Comparison of ENCODE assay signal across 8 mouse cellular contexts in the genomic region with DNA sequence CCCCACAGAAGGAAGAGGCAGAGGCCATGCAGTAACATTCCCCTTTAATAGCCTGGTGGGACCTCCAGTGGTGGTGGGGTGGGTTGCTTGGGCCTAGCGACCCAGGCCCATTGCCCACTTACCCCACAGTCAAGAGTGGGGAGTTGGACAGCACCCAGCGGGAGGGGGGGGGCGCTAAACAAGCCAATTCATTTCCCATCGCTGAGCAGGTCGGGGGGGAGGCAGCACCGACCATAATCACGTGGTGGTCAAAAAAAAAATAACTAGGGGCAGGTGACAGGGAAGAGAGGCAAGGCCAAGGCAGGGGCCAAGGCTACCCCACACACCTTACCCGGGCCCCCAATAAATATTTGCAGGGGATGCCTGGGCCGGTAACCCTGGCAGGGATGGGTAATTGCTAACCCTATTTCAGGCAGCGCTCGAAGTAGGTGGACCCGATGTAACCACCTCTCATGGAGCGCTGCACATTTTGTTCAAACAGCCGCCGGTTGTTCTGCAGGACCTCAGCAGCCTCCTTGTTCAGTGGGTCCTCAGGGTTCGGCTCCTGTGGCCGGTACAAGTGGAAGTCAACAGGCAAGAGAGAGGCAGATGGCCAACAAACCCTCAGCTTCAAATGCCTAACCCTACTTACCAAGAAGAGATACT. TPM values are rescaled to one million over a fixed set of nuclear protein-coding genes. Genes with fewer than 3 reads are reported as not detected.
DNase-seq lines count a peak whose midpoint lies in the region; ATAC-seq and TF ChIP-seq lines count a peak whose summit lies in the region.

No protein-coding gene starts in this region.

- TF ChIP-seq CTCF in heart, adult 2 months (IDR thresholded peaks at IDR 0.05) = no peak
- peak; percentile 16; the same call in 1 of the 2 replicates for TF ChIP-seq CTCF in hindbrain, postnatal 0 days (IDR thresholded peaks at IDR 0.05; ENCODE audit: low read depth)

- intact Hi-C loops in heart, adult 2 months (cut with DNase I) = loop anchor here (5.0 to 10.0 kb wide), 3 partner anchors 113 to 561 kb away; a partner anchor contains a TSS
- intact Hi-C loops in heart, postnatal 36 days (cut with DNase I) = loop anchor here (5.0 kb wide), 1 partner anchor 58 kb away; a partner anchor contains a TSS

- 81% methylated on average over 17 of the region's 17 CpGs for WGBS in heart, adult 2 months
- WGBS in hindbrain, postnatal 0 days = 83% methylated on average over 17 of the region's 17 CpGs
- 83% methylated on average over 17 of the region's 17 CpGs for WGBS in neural tube, embryonic 12.5 days

- peak overlapping the region; percentile 50 for H3K9ac ChIP-seq in heart, adult 2 months (ENCODE audit: low read depth, low read length)
- peak overlapping the region; percentile 73; the same call in 1 of the 2 replicates for H3K9ac ChIP-seq in hindbrain, postnatal 0 days (replicated peaks; ENCODE audit: low read length)
- H3K9ac ChIP-seq in neural tube, embryonic 12.5 days = peak overlapping the region; percentile 29; the same call in 1 of the 2 replicates

- no peak for TF ChIP-seq POLR2A in heart, adult 2 months (IDR thresholded peaks at IDR 0.05; ENCODE audit: insufficient read depth, low read depth, low read length)

- peaks cover 9% of the 10 kb centered on the region for H3K4me1 ChIP-seq in heart, adult 2 months (ENCODE audit: control insufficient read depth, insufficient read depth, low read length)
- peaks cover 9% of the 10 kb centered on the region; the same call in 1 of the 2 replicates for H3K4me1 ChIP-seq in hindbrain, postnatal 0 days (ENCODE audit: insufficient read depth, low read length)
- peaks cover 40% of the 10 kb centered on the region for H3K4me1 ChIP-seq in neural tube, embryonic 12.5 days

- no peaks in the 10 kb centered on the region for H3K79me2 ChIP-seq in heart, adult 2 months (replicated peaks; ENCODE audit: control insufficient read depth, insufficient read depth, low read length)

- no peak for DNase-seq in heart, adult 2 months
- no peak for DNase-seq in heart, postnatal 36 days
- peak; percentile 56 to 65 for DNase-seq in right cerebral cortex, postnatal 10 days (ENCODE audit: low spot score in 2 of 2)
- no peak for DNase-seq in right cerebral cortex, adult 18-20 months
- DNase-seq in hindbrain, postnatal 0 days (ENCODE audit: low spot score) = no peak
- DNase-seq in embryo, embryonic 11 days = no peak
- DNase-seq in urinary bladder, adult 2 months (ENCODE audit: low spot score) = no peak

- peak overlapping the region; percentile 92; the same call in 1 of the 2 replicates for H3K4me2 ChIP-seq in hindbrain, postnatal 0 days (ENCODE audit: low read depth, low read length)
- peak overlapping the region; percentile 91 for H3K4me2 ChIP-seq in neural tube, embryonic 12.5 days (replicated peaks)

- peak overlapping the region; percentile 77 for H3K4me3 ChIP-seq in heart, adult 2 months
- no peak overlapping the region for H3K4me3 ChIP-seq in hindbrain, postnatal 0 days (ENCODE audit: low read length)
- peak overlapping the region; percentile 58; the same call in 1 of the 2 replicates for H3K4me3 ChIP-seq in neural tube, embryonic 12.5 days

- TF ChIP-seq EP300 in heart, adult 2 months (IDR thresholded peaks at IDR 0.05; ENCODE audit: insufficient read depth, low read depth, low read length) = no peak

- H3K36me3 ChIP-seq in heart, adult 2 months (ENCODE audit: control insufficient read depth, insufficient read depth, low read length) = no peaks in the 10 kb centered on the region; the same call in 1 of the 2 replicates
- H3K36me3 ChIP-seq in hindbrain, postnatal 0 days (ENCODE audit: insufficient read depth, low read length) = peaks cover 36% of the 10 kb centered on the region
- peaks cover 41% of the 10 kb centered on the region for H3K36me3 ChIP-seq in neural tube, embryonic 12.5 days

- peak overlapping the region; percentile 89 for H3K27ac ChIP-seq in heart, adult 2 months
- H3K27ac ChIP-seq in hindbrain, postnatal 0 days = peak overlapping the region; percentile 96; the same call in 1 of the 2 replicates
- peak overlapping the region; percentile 74; the same call in 1 of the 2 replicates for H3K27ac ChIP-seq in neural tube, embryonic 12.5 days

- no peaks in the 10 kb centered on the region for H3K27me3 ChIP-seq in heart, adult 2 months (ENCODE audit: control insufficient read depth, insufficient read depth, low read length)
- no peaks in the 10 kb centered on the region for H3K27me3 ChIP-seq in hindbrain, postnatal 0 days (ENCODE audit: insufficient read depth, low read length)
- H3K27me3 ChIP-seq in neural tube, embryonic 12.5 days (replicated peaks) = no peaks in the 10 kb centered on the region

- H3K9me3 ChIP-seq in hindbrain, postnatal 0 days (ENCODE audit: low read length) = no peaks in the 10 kb centered on the region
- H3K9me3 ChIP-seq in neural tube, embryonic 12.5 days = no peaks in the 10 kb centered on the region

- ATAC-seq in hindbrain, postnatal 0 days = no peak
- no peak; the same call in 1 of the 2 replicates for ATAC-seq in neural tube, embryonic 12.5 days (ENCODE audit: low FRiP score, low read depth)

RNA-seq across cellular contexts. Expression of a gene that starts 0.7 kb away (rescaled TPM):
- 100 to 1,000 TPM; 137 to 139 TPM for total RNA-seq in heart, adult 2 months (2021)
- 66.1 and 99.2 TPM in 2 replicates for polyA plus RNA-seq in heart, adult 2 months (2012; rRNA removed)
- total RNA-seq in heart, postnatal 36 days (2021) = 100 to 1,000 TPM; 124 to 136 TPM
- total RNA-seq in hindbrain, postnatal 0 days (2014; rRNA removed) = 59.7 and 68.0 TPM in 2 replicates
- 188 and 202 TPM in 2 replicates for polyA plus RNA-seq in hindbrain, postnatal 0 days (2015; fragmentation: Nextera tagmentation; extraction: Ambion mirVana)
- polyA plus RNA-seq in neural tube, embryonic 12.5 days (2016; fragmentation: Nextera tagmentation; extraction: Ambion mirVana) = 150 and 151 TPM in 2 replicates
- polyA plus RNA-seq in urinary bladder, adult 2 months (2012; rRNA removed) = 240 and 257 TPM in 2 replicates

RNA-seq across cellular contexts. Expression of a gene that starts 2.7 kb away (rescaled TPM):
- total RNA-seq in heart, adult 2 months (2021) = 100 to 1,000 TPM; 169 to 201 TPM
- 242 and 328 TPM in 2 replicates for polyA plus RNA-seq in heart, adult 2 months (2012; rRNA removed)
- 100 to 1,000 TPM; 198 to 199 TPM for total RNA-seq in heart, postnatal 36 days (2021)
- total RNA-seq in hindbrain, postnatal 0 days (2014; rRNA removed) = 320 and 345 TPM in 2 replicates
- 140 and 153 TPM in 2 replicates for polyA plus RNA-seq in hindbrain, postnatal 0 days (2015; fragmentation: Nextera tagmentation; extraction: Ambion mirVana)
- 206 and 215 TPM in 2 replicates for polyA plus RNA-seq in neural tube, embryonic 12.5 days (2016; fragmentation: Nextera tagmentation; extraction: Ambion mirVana)
- 164 and 172 TPM in 2 replicates for polyA plus RNA-seq in urinary bladder, adult 2 months (2012; rRNA removed)

RNA-seq across cellular contexts. Expression of a gene that starts 19.2 kb away (rescaled TPM):
- total RNA-seq in heart, adult 2 months (2021) = under 1 TPM; 0.45 to 0.50 TPM
- 0.47 and 0.59 TPM in 2 replicates for polyA plus RNA-seq in heart, adult 2 months (2012; rRNA removed)
- total RNA-seq in heart, postnatal 36 days (2021) = under 1 TPM; 0.47 to 0.60 TPM
- total RNA-seq in hindbrain, postnatal 0 days (2014; rRNA removed) = 9.6 and 11.5 TPM in 2 replicates
- polyA plus RNA-seq in hindbrain, postnatal 0 days (2015; fragmentation: Nextera tagmentation; extraction: Ambion mirVana) = 7.7 and 8.7 TPM in 2 replicates
- 4.8 and 4.9 TPM in 2 replicates for polyA plus RNA-seq in neural tube, embryonic 12.5 days (2016; fragmentation: Nextera tagmentation; extraction: Ambion mirVana)
- polyA plus RNA-seq in urinary bladder, adult 2 months (2012; rRNA removed) = 1.2 and 1.3 TPM in 2 replicates

RNA-seq across cellular contexts. Expression of a gene that starts 25.5 kb away (rescaled TPM):
- total RNA-seq in heart, adult 2 months (2021) = 1 to 10 TPM; 6.8 to 9.3 TPM
- polyA plus RNA-seq in heart, adult 2 months (2012; rRNA removed) = 8.6 and 14.1 TPM in 2 replicates
- 1 to 10 TPM; 7.9 to 8.8 TPM for total RNA-seq in heart, postnatal 36 days (2021)
- total RNA-seq in hindbrain, postnatal 0 days (2014; rRNA removed) = 41.6 and 47.6 TPM in 2 replicates
- polyA plus RNA-seq in hindbrain, postnatal 0 days (2015; fragmentation: Nextera tagmentation; extraction: Ambion mirVana) = 23.9 and 24.6 TPM in 2 replicates
- 31.8 and 39.9 TPM in 2 replicates for polyA plus RNA-seq in neural tube, embryonic 12.5 days (2016; fragmentation: Nextera tagmentation; extraction: Ambion mirVana)
- 11.7 and 13.2 TPM in 2 replicates for polyA plus RNA-seq in urinary bladder, adult 2 months (2012; rRNA removed)

RNA-seq across cellular contexts. Expression of a gene that starts 36.4 kb away (rescaled TPM):
- 10 to 100 TPM; 83.8 to 86.0 TPM for total RNA-seq in heart, adult 2 months (2021)
- polyA plus RNA-seq in heart, adult 2 months (2012; rRNA removed) = 139 and 195 TPM in 2 replicates
- total RNA-seq in heart, postnatal 36 days (2021) = 10 to 100 TPM; 83.3 to 95.8 TPM
- 483 and 563 TPM in 2 replicates for total RNA-seq in hindbrain, postnatal 0 days (2014; rRNA removed)
- 176 and 184 TPM in 2 replicates for polyA plus RNA-seq in hindbrain, postnatal 0 days (2015; fragmentation: Nextera tagmentation; extraction: Ambion mirVana)
- 382 and 393 TPM in 2 replicates for polyA plus RNA-seq in neural tube, embryonic 12.5 days (2016; fragmentation: Nextera tagmentation; extraction: Ambion mirVana)
- polyA plus RNA-seq in urinary bladder, adult 2 months (2012; rRNA removed) = 186 and 190 TPM in 2 replicates

Comparison
In these comparisons a context has a peak if more than half of its experiments do, and no peak if none do; other contexts are left out.
1. DNase-seq: peak in right cerebral cortex, postnatal 10 days (2 of 2); none in heart, adult 2 months (0 of 2), heart, postnatal 36 days (0 of 2), right cerebral cortex, adult 18-20 months (single experiment), hindbrain, postnatal 0 days (single experiment), embryo, embryonic 11 days (single experiment) and urinary bladder, adult 2 months (single experiment).
2. Peak in every context shown above with its lines, with median percentiles within 50 percentile points of each other: H3K27ac ChIP-seq and H3K9ac ChIP-seq.